Mouse (Mus musculus): ENCODE results near the gene Scd2. TPM values are rescaled to one million over a fixed set of nuclear protein-coding genes. Genes with fewer than 3 reads are reported as not detected.
A peak's percentile ranks its signal among the peaks of the same experiment; 100 is the strongest.
"Not testable (repeated sequence)": the region's sequence is repeated elsewhere in the genome, so short reads cannot be mapped to it uniquely, and the experiment has no call there.

The Scd2 gene
- total RNA-seq (2014; fragmentation: Nextera tagmentation) (56.2 and 62.2 TPM in 2 replicates), total RNA-seq (2017) (71.9 and 90.7 TPM in 2 replicates)

DNA sequence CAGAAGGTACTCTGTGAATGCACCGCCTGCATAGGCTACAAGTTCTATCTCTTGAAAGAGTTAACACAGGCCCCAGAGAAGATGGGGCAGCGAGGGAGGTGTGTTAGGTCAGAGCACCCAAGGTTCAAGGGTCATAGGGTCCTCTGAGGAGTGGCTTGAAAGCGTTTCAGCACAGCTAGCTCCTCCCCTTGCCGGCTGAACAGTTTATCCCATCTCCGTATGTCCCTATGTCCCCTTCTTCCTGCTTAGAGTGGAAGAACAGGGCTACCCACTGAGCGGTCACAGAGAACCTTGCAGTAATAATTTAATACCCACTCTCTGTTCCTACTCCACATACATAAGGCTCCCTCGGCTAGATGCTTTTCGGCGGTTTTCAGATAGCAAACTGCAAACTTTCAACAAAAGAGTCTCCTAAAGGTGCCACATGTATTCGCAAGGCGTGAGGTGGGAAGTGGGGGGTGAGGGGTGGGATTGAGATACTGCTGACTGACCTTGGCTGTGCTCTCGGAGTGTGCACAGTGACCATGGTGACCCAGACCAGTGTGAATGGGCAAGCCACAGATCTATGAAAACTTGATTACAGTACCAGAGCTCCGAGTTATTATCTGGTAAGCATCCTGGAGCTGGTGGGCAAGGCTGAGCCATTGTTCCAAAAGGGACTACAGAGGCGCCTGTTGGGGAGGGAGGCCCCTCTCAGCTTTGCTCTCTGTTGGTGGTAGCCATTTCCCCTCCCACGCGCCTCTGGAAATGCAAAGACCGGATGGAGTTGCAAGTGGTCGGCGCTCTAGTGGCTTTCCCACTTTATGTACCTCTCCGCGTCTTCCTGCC, at the start of gene Scd2:
Gene Scd2, plus strand, starts transcription at position 734 of the 828 bp plus-strand sequence.
- peak; percentile 9; the same call in 1 of the 2 replicates for ATAC-seq (replicated peaks; ENCODE audit: low FRiP score, low TSS enrichment, poor library complexity, severe bottlenecking)

DNA sequence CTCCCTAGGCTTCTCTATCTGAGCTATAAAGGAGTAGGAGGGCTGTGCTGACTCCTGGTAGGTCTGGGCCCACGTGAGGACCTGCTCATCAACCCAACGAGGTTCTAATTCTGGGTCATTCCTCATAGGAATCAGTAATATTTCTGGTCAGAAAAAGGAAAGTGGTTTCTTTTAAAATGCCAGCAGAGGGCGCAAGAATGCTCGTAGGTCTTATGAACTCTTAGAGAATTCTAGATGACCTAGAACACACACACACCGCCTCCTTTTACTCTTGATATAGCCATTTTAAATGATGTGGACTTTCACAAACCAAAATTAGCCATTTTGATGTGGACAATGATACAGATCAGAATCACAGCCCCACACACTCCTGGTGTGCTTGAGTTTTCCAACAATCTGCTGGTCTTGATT, 47.7 kb upstream of the Scd2 start:
- no peak for ATAC-seq (replicated peaks; ENCODE audit: low FRiP score, low TSS enrichment, poor library complexity, severe bottlenecking)

DNA sequence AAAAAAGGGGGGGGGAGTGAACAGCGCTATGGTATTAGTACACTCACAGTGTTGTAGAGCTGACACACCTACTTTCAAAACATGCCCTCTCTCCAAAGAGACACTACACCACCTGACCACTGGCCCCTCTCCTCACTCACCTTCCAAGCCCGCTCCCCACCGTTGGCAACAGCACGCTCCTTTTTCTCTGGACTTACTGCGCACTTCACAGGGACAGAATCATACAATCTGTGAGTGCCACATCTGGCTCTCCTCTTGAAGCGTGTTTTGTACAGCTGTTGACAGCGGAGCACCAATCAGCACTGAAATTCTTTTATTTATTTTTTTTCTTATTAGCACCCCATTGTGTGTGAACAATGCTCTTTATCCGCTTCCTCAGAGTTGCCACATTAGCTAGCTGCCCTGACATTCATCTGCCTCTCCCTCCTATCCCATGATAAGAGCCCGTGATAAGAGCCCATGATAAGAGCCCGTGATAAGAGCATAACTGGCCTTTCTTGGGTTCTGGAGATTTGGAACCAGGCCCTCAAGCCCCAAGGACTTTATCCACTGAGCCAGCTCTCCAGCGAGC, 47.0 kb upstream of the Scd2 start:
- no peak for ATAC-seq (replicated peaks; ENCODE audit: low FRiP score, low TSS enrichment, poor library complexity, severe bottlenecking)

DNA sequence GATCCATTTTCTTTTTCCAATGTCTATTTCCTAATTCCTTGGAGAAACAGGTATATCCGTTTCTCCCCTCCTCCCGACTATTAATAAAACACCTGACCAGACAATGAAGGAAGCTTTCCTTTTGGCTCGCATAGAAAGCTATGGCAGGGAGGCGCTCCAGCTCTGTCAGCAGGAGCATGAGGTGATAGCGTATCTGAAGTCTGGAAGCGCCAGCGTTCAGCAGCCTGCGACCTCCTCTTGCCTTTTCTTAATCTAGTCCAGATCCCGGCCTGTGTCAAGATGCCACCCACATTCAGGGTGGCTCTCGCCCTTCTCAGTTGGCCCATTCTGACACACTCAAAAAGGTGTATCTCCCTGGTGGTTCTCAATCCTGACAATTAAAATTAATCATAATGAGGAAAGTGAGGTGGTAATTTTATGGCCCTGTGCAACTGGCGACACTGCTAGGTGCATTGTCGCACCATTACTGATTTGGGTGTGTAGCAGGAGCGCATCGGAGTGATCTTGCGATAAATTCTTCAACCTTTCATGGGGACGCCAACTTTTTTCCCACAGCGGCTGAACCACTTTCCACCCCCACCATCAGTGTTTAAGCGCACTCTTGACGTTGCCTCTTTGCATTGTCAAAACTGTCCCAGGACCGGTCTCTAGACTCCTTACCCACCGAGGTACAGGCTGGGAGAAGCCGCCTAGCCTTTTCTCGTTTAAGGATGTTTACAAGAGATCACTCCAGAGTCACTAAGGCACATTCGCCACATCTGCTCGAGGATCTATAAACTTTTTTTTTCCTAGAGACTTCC, 46.0 kb upstream of the Scd2 start:
- ATAC-seq (replicated peaks; ENCODE audit: low FRiP score, low TSS enrichment, poor library complexity, severe bottlenecking) = peak; percentile 39

DNA sequence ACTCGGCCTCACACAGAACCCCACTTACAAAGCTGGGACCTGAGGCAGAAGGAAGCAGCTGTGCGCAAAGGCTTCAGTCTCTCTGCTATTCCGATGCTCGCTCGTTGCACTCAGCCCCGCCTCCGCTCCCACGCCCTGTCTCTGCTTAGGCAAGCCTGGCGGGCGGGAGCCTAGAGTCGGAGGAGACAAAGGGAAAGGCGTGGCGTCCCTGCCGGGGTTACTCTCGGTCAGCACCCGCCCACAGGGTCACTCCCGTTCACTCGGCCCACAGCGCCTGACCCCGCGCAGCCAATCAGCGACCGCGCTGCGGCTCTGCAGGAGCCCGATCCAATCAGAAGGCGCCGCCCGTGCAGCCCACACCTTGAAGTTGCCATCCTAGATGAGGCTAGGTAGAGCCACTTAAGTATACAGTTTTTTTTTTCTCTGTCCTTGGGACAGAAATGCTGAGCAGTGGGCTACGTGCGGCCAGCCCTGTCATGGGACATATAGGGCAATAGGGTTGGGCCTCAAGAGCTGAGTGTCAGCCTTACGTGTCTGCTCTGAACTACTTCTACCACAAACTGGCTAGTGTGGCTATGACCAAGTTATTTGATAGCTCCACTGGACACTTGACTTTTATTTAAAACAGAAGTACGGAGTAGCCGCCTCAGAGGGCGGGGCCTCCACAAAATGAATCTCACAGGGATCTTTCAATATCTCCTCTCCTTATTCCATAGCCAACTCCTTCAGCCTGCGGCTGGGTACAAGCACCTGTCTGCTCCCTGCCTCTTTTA, 45.2 kb upstream of the Scd2 start:
- peak; percentile 98 for ATAC-seq (replicated peaks; ENCODE audit: low FRiP score, low TSS enrichment, poor library complexity, severe bottlenecking)

DNA sequence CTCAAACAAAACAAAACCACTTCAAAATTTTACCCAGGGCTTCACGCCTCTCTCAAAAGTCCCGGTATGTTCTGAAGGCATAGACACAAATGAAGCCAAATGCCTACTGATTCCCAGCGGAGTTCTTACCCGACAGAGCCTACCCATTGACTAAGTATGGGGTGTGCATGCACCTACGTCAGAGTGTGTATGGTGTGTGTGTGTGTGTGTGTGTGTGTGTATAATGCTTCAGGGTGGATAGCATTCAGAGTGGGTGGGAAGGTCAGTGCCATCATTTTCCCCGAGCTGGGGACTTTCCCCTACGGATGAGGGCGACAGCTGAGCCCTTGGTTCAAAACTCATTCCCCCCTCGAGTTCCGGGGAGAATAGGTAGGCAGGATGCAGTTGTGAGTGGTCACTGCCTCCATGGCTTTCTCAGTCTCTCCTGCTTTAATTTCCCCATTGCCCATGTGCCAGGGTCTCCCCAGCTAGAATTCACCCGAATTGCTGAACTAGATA, 44.6 kb upstream of the Scd2 start:
- ATAC-seq (replicated peaks; ENCODE audit: low FRiP score, low TSS enrichment, poor library complexity, severe bottlenecking) = no peak

DNA sequence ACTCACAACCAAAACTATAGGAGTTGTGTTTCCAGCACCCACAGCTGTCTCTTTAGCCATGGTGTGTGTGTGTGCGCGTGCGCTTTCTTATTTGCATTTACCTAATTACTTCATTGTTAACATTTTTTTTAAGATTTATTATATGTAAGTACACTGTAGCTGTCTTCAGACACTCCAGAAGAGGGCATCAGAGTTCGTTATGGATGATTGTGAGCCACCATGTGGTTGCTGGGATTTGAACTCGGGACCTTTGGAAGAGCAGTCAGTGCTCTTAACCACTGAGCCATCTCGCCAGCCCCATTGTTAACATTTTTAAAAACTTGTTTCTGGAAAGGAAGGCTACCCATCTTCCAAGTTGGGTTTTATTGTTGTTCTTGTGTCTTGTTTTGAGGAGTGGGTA, 42.3 kb upstream of the Scd2 start:
- ATAC-seq (replicated peaks; ENCODE audit: low FRiP score, low TSS enrichment, poor library complexity, severe bottlenecking) = not testable (repeated sequence)

DNA sequence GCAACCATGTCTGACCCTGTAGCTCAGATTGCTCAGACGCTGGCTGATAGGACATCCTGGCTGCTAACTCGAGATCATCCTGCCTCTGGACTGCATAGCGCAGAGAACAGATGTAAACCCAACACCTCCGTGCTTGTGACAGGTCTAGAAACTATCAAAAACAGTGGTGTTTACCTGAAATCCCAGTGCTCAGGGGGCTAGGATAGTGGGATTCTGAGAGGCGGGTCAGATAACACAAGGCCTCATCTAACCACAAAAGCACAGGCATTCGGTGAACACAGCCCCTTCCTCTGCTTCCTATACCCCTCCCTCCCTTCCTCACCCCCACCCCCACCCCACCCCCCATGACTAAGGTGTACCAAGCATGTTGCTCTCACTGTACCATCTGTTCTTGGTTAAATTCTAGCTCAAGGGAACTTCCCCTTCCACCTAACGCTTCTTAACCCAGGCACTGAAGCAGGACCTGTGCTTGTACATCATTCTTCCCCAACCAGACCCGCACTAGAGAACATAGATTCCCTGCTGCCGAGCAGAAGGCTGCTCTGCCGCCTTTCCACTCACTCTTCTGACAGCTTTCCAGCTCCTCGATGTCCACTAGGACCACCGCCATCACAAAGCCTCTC, 41.4 kb upstream of the Scd2 start:
- no peak for ATAC-seq (replicated peaks; ENCODE audit: low FRiP score, low TSS enrichment, poor library complexity, severe bottlenecking)

DNA sequence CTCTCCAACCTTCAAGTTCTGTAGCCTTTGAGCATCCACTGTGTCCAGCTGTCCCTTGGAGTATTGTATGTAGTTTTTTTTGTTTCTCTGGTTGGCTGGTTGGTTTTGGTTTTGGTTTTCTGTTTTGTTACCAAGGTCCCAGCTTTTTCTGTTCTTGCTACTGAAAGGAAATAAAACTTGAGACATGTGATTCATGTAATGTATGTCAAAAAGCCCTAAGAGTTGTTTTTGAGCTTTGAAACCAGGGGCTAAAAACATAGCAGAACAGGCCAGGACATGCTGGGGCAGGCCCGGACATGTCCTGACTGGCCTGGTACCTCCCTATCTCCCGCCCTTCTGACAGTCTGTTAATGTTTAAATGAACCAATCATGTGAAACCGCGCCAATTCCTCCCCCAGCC, 39.4 kb upstream of the Scd2 start:
- not testable (repeated sequence) for ATAC-seq (replicated peaks; ENCODE audit: low FRiP score, low TSS enrichment, poor library complexity, severe bottlenecking)

DNA sequence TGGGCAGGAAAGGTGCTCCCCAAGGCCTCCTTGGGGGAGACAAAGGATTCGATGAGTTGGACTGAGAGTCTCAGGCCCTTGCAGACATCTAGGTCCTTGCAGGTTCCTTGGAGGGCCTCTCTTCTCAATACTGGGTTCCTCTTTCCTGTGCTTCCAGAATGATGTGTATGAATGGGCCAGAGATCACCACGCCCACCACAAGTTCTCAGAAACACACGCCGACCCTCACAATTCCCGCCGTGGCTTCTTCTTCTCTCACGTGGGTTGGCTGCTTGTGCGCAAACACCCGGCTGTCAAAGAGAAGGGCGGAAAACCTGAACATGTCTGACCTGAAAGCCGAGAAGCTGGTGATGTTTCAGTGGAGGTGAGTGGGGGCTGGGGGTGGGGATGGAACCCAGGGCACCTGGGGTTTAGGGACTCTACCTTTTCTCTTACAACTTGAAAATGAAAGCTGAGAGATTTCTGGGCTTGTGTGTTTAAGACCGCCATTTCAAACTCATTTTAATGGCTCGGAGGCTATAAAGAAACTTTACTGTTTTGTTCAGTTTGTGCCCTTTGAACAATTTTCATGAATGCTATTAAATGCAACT, 36.0 kb upstream of the Scd2 start:
- no peak for ATAC-seq (replicated peaks; ENCODE audit: low FRiP score, low TSS enrichment, poor library complexity, severe bottlenecking)

DNA sequence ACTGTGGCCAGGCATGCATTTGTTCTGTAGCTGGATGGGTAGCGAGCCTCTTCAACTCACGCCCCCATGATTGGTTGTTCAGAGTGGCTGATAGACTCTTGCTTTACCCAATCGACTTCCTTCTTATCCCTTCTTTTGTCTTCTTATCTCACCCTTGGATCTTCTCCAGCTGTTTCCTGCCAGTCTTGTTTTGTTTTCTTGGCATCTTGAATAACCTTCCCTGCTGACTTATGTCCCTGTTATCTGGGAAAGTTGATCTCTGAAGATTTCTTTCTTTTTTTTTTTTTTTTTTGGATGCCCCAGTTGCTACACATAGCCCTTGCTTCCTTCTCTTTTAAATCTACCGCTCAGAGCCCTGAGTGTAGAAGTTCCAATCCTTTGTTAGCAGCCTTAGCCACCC, 34.0 kb upstream of the Scd2 start:
- no peak for ATAC-seq (replicated peaks; ENCODE audit: low FRiP score, low TSS enrichment, poor library complexity, severe bottlenecking)

DNA sequence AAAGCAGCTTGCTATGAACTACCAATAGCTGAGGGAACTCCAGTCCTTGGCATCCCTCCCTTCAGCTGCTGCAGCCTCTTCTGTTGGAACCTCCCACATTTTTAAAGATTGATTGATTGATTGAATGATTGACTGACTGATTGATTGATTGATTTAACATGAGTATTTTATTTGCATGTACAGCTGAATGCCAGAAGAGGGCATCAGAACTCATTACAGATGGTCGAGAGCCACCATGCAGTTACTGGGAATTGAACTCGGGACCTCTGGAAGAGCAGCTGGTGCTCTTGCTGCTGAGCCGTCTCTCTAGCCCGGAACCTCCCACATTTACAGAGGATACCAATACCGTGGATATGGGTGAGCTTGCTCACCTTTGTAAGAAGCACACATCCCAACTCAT, 33.0 kb upstream of the Scd2 start:
- ATAC-seq (replicated peaks; ENCODE audit: low FRiP score, low TSS enrichment, poor library complexity, severe bottlenecking) = no peak

DNA sequence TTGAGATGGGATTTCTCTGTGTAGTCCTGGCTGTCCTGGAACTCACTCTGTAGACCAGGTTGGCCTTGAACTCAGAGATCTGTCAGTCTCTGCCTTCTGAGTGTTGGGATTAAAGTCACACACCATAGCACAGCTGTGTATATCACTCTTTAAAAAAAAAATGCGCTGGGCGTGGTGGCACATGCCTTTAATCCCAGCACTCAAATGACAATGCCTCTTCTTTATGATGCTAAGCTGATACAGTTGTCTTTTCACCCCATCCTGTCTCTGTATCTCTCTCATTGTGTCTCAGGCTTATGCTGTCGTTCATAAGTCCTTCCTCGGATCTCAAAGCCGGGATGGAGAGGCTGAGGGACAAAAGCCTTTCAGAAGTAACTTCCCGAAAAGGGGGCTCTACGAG, 31.7 kb upstream of the Scd2 start:
- no peak for ATAC-seq (replicated peaks; ENCODE audit: low FRiP score, low TSS enrichment, poor library complexity, severe bottlenecking)

DNA sequence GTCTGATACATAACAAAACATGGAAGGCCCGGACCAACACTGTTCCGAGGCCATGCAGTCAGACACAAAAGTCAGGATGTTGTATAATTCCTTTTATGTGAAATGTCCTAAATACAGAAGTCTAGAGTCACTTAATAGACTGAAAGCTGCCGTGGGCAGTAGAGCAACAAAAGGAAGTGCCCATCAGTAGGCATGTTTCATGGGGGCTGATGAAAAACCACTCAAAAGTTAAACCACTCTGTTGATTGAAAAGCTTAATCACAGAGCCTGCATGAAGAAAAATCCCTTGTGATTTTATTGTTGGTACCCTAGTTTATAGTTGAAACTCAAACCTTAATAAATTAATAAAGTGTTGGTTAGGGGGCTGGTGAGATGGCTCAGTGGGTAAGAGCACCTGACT, 29.9 kb upstream of the Scd2 start:
- no peak for ATAC-seq (replicated peaks; ENCODE audit: low FRiP score, low TSS enrichment, poor library complexity, severe bottlenecking)

DNA sequence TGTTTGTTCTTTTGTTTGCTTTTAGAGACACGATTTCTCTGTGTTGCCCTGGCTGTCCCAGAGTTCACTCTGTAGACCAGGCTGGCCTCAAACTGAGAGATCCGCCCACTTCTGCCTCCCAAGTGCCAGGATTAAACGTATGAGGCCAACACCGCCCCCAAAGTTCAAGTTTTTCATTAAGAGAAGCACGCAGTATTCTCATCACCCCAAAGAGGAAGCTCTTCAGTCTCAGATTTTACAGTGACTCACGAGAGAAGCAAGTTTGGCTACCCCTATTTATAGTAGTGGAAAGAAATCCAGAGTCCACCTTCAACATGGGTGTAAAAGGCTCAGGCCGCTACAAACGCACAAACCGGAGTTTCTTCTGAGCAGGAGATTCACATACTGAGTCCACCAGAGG, 29.2 kb upstream of the Scd2 start:
- ATAC-seq (replicated peaks; ENCODE audit: low FRiP score, low TSS enrichment, poor library complexity, severe bottlenecking) = no peak

DNA sequence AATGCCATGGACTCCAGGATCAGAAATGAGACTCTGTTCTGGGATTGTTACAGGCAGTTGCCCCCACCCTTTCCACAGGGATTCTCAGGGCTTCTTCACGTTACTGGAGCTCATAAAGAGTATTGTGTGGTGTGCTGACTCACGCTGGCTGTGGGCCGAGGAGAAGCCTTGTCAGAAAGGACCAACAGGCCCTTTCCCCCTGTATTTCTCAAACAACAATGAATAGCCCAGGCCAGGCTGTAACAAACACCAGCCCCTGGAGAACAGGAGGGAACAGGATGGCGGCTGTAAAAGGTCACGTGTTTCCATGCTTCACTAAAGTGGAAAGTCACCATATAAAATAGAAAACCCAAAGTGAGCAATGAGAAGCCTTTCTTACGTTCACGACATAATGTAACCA, 28.2 kb upstream of the Scd2 start:
- ATAC-seq (replicated peaks; ENCODE audit: low FRiP score, low TSS enrichment, poor library complexity, severe bottlenecking) = no peak

DNA sequence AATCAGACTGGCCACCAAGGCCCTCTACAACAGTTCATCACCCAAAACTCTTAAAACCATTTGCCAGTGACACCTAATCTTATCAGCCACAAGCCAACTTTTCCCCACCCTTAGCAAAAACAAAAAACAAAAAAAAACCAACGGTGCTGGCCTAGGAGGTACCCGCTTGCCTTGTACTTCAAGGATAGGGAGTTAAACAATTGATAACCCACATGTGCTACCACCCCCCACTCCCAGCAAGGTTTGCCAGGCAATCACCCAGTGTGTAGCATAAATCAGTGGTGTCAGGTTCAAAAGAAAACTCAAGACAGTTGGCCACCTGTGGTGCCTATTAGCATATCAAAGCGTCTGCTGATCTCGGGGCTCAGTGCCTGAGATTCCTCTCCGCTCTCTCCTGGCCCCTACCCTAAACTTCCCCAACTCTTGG, 27.6 kb upstream of the Scd2 start:
- ATAC-seq (replicated peaks; ENCODE audit: low FRiP score, low TSS enrichment, poor library complexity, severe bottlenecking) = peak; percentile 36

DNA sequence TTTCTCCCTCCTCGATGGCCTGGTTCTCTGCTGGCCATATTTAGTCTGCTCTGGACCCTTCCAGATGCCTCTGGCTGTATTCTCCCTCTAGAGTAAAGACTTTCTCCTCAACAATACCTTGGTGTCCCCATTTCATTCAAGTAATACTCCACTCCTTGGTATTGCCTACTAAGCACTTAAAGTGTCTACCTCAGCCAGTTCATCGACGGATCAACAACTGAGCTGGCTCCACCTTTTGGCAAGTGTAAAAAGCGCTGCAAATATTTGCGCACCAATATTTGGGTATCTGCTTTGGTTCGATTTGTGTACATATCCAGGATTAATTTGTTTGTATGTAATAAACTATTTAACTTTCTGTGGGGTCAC, 27.0 kb upstream of the Scd2 start:
- peak; percentile 32; the same call in 1 of the 2 replicates for ATAC-seq (replicated peaks; ENCODE audit: low FRiP score, low TSS enrichment, poor library complexity, severe bottlenecking)

Data from megakaryocyte-erythroid progenitor cell, adult 5-6 weeks (primary cell).